Mouse (Mus musculus) spleen, postnatal 14 days (tissue): ENCODE data around the gene Card19.

Experiments used
- DNase-seq, 2 experiments: peaks; one replicate each; pipeline ENCODE4 v3.0.0; 2021 to 2022; ENCODE audit warnings: low spot score in 2 of 2

The Card19 gene

GRCm38 (mm10) chr13:49194811-49195210 lies 21.0 kb downstream of the Card19 start:
- DNase-seq = no peak

GRCm38 (mm10) chr13:49193650-49194049 lies 22.2 kb downstream of the Card19 start:
- DNase-seq = no peak

GRCm38 (mm10) chr13:49192156-49192855 lies 23.5 kb downstream of the Card19 start:
- no peak for DNase-seq

- no peak for DNase-seq
These were observed 24.2 kb downstream of the Card19 start for GRCm38 (mm10) chr13:49191673-49192035.

DNA sequence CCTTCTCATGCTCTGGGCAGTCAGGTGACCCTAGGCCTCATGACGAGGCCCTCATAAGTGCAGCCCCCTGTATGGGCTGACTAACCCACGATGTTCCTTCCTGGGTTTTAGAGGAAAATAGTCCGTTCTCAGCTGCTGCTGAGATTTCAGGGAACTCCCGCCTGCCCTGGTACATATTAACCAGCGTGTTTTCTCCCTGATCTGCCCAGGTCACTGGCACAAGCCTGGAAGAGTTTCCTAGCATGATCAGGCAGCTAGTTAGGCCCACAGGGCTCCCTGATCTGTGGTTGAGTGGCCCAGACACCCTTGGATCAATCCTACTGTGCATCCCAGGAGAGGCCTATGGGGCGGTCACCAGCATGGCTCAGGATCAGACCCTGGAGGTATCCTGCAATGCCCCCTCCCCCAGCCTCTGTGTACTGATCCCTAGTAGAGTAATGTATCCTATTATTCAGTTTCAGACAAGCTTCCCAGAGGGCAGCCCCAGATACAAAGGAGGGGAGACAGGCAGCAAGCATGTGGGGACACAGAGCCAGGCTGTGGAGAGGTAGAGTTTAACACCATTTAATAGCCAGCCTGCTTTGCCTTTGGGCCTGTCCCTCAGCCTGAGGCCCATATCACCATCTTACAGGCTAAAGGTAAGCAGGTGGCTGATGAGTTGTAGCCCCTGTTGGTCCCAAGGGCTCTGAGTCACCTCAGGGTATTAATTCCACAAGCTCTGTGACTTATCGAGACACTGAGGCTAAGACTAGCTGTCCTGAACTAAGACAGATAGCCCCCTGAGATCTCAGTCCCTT lies 24.8 kb downstream of the Card19 start:
- no peak for DNase-seq

GRCm38 (mm10) chr13:49189970-49190870 lies 25.6 kb downstream of the Card19 start:
- DNase-seq = no peak

GRCm38 (mm10) chr13:49188966-49189360 lies 26.9 kb downstream of the Card19 start:
- DNase-seq = no peak

DNA sequence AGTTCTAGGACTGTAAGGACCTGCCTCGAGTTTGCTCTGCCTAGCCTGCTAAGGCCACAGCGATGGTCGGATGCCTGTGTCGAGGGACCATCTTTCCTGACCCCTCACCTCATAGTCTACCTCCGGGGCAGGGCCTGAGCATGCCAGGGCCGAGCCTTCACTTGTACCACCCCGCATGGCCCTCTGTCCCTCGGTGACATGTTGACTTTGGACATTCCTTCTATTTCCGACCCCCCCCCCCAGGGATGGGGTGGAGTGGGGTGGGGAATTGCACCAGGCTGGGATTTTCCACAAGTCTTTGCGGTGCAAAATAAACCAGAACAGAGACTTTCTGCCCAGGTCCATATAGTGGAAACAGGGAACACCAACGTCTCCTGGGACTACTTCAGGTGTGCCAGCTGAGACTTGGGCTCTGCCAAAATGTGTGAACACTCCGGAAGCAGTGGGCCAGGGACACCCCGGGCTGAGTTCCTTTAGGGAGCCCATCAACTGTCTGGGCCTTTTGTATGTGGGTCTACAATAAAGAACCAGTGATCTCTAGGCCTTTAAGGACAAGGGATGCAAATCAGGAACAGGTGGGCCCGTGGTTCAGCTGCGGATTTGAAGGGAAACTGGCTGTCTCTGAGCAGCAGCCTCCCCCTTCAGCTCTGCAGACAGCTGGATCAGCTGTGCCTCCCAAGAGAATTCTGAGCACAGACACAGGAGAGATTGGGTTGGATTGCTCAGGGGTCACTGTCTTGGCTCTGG lies 27.4 kb downstream of the Card19 start:
- DNase-seq = no peak

DNA sequence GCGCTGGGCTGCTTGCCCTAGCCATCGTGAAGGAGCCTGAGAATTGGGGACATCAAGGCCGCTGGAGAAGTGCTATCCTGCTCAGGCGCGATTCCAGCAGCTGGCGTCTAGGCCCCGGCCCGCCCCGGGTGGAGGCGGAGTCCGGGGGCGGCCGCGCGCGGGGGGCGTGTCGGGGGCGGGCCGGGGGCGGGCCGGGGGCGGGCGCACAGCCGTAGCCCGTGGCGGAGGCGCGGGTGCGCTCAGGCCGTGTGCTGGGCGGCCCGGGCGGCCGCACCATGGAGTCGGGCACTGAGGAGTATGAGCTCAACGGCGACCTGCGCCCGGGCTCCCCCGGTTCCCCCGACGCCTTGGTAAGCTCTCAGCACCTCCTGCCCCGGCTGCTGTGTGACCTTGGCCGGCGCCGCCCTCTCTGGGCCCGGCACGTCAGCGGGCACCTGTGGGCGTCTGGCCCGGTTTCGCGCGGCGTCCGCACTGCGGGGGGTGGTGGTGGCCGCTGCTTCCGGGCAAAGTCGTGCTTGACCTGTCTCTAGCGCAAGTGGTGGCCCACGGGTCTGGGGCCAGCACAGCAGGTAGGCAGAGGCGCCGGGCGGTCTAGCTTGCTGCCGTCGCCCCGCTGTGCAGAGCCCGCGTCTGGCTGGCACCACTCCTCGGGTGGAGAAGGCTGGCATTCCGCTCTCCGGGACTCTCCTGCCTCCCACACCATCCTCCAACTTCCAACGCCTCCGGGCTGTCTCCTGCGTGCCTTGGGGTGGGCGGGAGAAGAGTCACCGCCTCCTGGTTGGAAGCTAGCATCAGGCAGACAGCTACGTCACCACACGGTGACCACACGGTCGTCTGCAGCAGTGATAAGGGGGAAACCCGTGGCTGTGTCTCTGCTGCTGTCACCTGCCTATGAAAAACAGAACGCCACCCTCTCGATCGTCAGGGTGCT lies 28.3 kb downstream of the Card19 start, which contains the start of gene Ninj1:
TSS of gene Ninj1 (plus strand) at position 198 of the 931 bp plus-strand sequence.
- peak; percentile 40 to 67 for DNase-seq

DNA sequence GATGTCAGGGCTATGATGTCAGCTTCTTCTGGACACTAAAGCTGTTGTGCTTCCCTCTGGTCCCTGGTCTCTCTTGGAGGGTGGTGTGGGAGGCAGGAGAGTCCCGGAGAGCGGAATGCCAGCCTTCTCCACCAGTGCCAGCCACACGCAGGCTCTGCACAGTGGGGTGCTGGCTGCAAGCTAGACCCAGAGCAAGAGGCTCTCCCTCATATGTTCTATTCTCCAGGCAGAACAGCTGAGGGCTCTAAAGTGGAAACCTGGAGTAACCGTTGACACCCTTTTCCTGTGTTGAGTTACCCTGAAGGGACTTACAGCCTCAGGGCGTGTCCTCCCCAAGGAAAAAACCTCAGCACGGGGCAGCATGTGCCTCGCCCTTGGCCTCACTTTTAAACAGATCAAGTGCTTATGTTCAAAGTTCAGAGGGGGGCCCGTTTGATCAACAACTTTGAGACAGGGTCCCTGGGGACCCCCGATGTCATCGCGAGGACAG lies 29.0 kb downstream of the Card19 start:
- DNase-seq = no peak

DNA sequence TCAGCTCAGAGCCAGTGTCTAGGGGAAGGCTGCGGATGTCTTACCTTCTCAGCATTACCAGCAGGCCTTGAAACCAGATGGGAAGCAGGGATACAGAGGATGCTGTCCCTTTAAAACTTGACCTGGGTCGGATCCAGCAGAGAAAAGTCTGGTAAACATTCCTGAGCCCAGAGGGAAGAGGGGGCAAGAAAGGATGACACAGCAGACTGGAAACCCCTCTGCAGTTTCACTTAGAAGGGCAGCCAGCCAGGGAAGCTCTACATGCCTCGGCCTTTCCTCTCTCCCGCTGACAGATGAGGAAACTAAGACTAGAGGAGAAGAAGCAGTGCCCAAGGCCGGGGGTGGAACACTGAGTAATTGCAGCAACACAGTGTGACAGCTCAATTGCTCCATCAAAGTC lies 32.2 kb downstream of the Card19 start:
- no peak for DNase-seq

- DNase-seq = no peak
These were observed 32.7 kb downstream of the Card19 start for GRCm38 (mm10) chr13:49183161-49183560.

- no peak for DNase-seq
These were observed 34.3 kb downstream of the Card19 start for GRCm38 (mm10) chr13:49181411-49181984.

GRCm38 (mm10) chr13:49180691-49181090 lies 35.1 kb downstream of the Card19 start:
- DNase-seq = no peak

DNA sequence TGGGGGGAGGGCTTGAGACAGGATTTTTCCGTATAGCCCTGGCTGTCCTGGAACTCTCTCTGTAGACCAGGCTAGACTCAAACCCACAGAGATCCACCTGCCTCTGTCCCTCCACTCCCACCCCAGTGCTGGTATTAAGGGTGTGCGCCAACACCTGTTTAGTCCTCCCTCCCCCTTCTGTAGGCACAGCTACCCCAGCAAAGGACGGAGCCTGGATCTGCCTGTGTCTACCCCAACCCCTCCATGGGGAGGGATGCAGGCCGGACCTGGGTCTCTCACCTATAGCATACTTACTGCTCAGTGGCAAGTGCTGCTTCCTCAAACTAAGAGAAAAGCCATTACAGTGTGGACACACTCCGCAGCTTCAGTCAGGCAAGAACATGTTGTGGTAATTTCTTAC lies 35.6 kb downstream of the Card19 start:
- DNase-seq = no peak

GRCm38 (mm10) chr13:49178839-49179585 lies 36.8 kb downstream of the Card19 start:
- DNase-seq = no peak

GRCm38 (mm10) chr13:49175509-49175908 lies 40.3 kb downstream of the Card19 start:
- DNase-seq = no peak

DNA sequence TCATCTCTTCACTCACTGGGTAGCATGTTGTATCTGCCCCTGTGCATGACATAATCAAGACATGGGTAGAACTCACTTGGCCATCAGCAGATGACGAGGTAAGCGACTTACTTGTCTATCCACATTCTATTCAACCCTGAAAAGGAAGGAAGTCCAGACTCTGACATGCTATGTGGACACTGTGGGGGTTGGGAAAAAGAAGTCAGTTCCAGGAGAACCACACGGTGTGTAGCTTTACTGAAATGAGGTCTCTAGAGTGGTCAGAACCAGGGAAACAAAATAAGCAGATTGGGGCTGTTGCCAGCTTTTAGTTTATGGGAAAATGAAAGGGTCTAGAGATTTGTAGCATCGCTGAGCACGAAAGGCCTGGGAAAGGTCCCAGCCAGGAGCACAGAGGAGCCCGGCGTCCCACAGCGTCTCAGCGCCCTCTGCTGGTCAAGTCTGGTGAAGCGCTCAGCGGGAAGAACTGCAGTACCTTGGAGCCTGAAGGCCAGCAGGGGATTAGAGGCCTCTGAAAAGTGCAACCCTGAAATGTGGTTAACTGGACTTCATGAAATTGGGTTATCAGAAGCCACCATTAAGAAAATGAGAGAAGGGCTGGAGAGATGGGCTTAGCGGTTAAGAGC lies 42.8 kb downstream of the Card19 start:
- DNase-seq = peak; percentile 60 to 73

DNA sequence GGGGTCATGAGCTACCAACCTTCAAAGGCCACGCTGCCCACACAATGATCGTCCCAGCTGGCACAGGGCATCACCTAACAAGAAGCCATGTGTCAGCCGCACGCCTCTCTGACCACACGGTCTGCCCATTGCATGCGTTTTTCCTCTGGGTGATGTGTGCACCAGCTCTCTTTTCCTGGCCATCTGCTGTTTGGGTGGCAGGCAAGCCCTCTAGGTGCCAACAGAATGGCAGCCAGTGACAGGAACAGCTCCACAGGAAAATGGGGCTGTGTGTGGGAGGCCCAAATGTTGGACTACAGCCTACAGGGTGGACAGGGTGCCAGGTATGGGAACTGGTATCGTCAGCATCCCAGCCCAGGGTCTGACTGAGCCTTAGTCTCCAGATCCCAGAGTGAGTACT lies 43.5 kb downstream of the Card19 start:
- DNase-seq = no peak
